Mouse (Mus musculus) heart, embryonic 13.5 days (tissue): ENCODE measurements around the gene Hspb9. TPM values are rescaled to one million over a fixed set of nuclear protein-coding genes. Genes with fewer than 3 reads are reported as not detected.

Source experiments
- ATAC-seq: fragments of 200-750 bp; cut with Nextera tagmentation; 2 replicates; pipeline ENCODE4 v1.8.0; 2017; ENCODE audit warnings: moderate TSS enrichment; ENCODE audit not compliant: insufficient number of reproducible peaks, low FRiP score, low TSS enrichment; ENCODE audit errors: extremely low read depth
- H3K27ac ChIP-seq: fragments of 300-500 bp; sonication (generic); replicated peaks from 2 replicates; pipeline ENCODE4 v1.5.1; 2015; ENCODE audit warnings: moderate library complexity, mild to moderate bottlenecking, inconsistent platforms
- H3K27me3 ChIP-seq: fragments of 300-500 bp; sonication (generic); replicated peaks from 2 replicates; pipeline ENCODE4 v1.6.1; 2015; ENCODE audit warnings: mild to moderate bottlenecking, inconsistent platforms
- H3K36me3 ChIP-seq: fragments of 300-500 bp; sonication (generic); 2 replicates; pipeline ENCODE4 v1.6.1; 2015; ENCODE audit warnings: mild to moderate bottlenecking, inconsistent platforms
- H3K4me1 ChIP-seq: fragments of 300-500 bp; sonication (generic); 2 replicates; pipeline ENCODE4 v1.6.1; 2015; ENCODE audit warnings: inconsistent platforms
- H3K4me2 ChIP-seq: fragments of 300-500 bp; sonication (generic); 2 replicates; pipeline ENCODE4 v1.6.1; 2015; ENCODE audit warnings: inconsistent platforms, mild to moderate bottlenecking, moderate library complexity
- H3K4me3 ChIP-seq: fragments of 300-500 bp; sonication (generic); 2 replicates; pipeline ENCODE4 v1.5.1; 2015; ENCODE audit warnings: moderate library complexity, mild to moderate bottlenecking, inconsistent platforms
- H3K9ac ChIP-seq: fragments of 300-500 bp; sonication (generic); 2 replicates; pipeline ENCODE4 v1.6.1; 2015; ENCODE audit warnings: inconsistent platforms, mild to moderate bottlenecking, moderate library complexity
- H3K9me3 ChIP-seq: fragments of 300-500 bp; sonication (generic); 2 replicates; pipeline ENCODE4 v1.6.1; 2016; ENCODE audit warnings: inconsistent platforms
- WGBS: fragments of 180-500 bp; shearing (Covaris S2); methylation state at CpG from one replicate; pipeline ENCODE4 v1.1.7; 2015; ENCODE audit warnings: mixed read lengths; 5-methylcytosine and 5-hydroxymethylcytosine counted together
- polyA plus RNA-seq: library from polyadenylated mRNA; unstranded; fragments of >200 nt; fragmentation: Nextera tagmentation; extraction: Ambion mirVana; gene quantifications from 2 replicates; pipeline ENCODE4 v1.2.1, GENCODE M21; 2015

The Hspb9 gene
- 0.21 TPM in 1 of 2 replicates, not detected in the other for polyA plus RNA-seq

GRCm38 (mm10) chr11:100713735-100714533, at the start of gene Hspb9:
Hspb9 (plus strand) TSS chr11:100713850.
- no peaks in the 10 kb centered on the region for H3K9me3 ChIP-seq
- H3K27me3 ChIP-seq = no peaks in the 10 kb centered on the region
- peaks cover 61% of the 10 kb centered on the region for H3K36me3 ChIP-seq
- ATAC-seq = peak; percentile 9; the same call in 1 of the 2 replicates
- 4% methylated on average over 38 of the region's 38 CpGs for WGBS
- peak within 1 kb of the TSS; percentile 72 for H3K9ac ChIP-seq
- peak within 1 kb of the TSS; percentile 91 for H3K4me3 ChIP-seq
- peak within 1 kb of the TSS; percentile 81 for H3K27ac ChIP-seq
- peaks cover 39% of the 10 kb centered on the region for H3K4me1 ChIP-seq
- H3K4me2 ChIP-seq = peak within 1 kb of the TSS; percentile 69

- Histone ChIP-seq H3K4me1 (peaks cover 18% of the 10 kb centered on the region), H3K4me3 (no peak overlapping the region), H3K9ac (no peak overlapping the region), H3K27ac (no peak overlapping the region), H3K27me3 (peaks cover 44% of the 10 kb centered on the region), H3K9me3 (no peaks in the 10 kb centered on the region), H3K36me3 (no peaks in the 10 kb centered on the region), H3K4me2 (no peak overlapping the region)
- WGBS = 83% methylated on average over 1 of the region's 1 CpGs
- ATAC-seq = no peak
Measured at GRCm38 (mm10) chr11:100671049-100671448, 42.6 kb upstream of the Hspb9 start.

- Histone ChIP-seq H3K4me1 (peaks cover 18% of the 10 kb centered on the region), H3K27me3 (peaks cover 44% of the 10 kb centered on the region), H3K9me3 (no peaks in the 10 kb centered on the region), H3K9ac (no peak overlapping the region), H3K4me3 (no peak overlapping the region), H3K36me3 (no peaks in the 10 kb centered on the region), H3K27ac (no peak overlapping the region), H3K4me2 (no peak overlapping the region)
- no peak for ATAC-seq
- WGBS = 17% methylated on average over 2 of the region's 2 CpGs
Measured at GRCm38 (mm10) chr11:100671956-100672355, 41.7 kb upstream of the Hspb9 start.

- WGBS = 6% methylated on average over 23 of the region's 23 CpGs
- Histone ChIP-seq H3K9me3 (no peaks in the 10 kb centered on the region), H3K4me2 (peak overlapping the region; percentile 53), H3K9ac (peak overlapping the region; percentile 58), H3K4me1 (peaks cover 23% of the 10 kb centered on the region), H3K4me3 (peak overlapping the region; percentile 30), H3K27ac (no peak overlapping the region), H3K27me3 (peaks cover 46% of the 10 kb centered on the region), H3K36me3 (no peaks in the 10 kb centered on the region)
- no peak for ATAC-seq
Measured at GRCm38 (mm10) chr11:100673169-100673568, 40.5 kb upstream of the Hspb9 start.

GRCm38 (mm10) chr11:100677810-100678209, 35.8 kb upstream of the Hspb9 start:
- no peak overlapping the region for H3K4me3 ChIP-seq
- no peak overlapping the region for H3K9ac ChIP-seq
- WGBS = 40% methylated on average over 7 of the region's 7 CpGs
- no peaks in the 10 kb centered on the region for H3K36me3 ChIP-seq
- no peak for ATAC-seq
- H3K27me3 ChIP-seq = peaks cover 35% of the 10 kb centered on the region
- no peak overlapping the region for H3K4me2 ChIP-seq
- H3K4me1 ChIP-seq = peaks cover 15% of the 10 kb centered on the region
- H3K27ac ChIP-seq = no peak overlapping the region
- H3K9me3 ChIP-seq = no peaks in the 10 kb centered on the region

GRCm38 (mm10) chr11:100681826-100682225, 31.8 kb upstream of the Hspb9 start:
- Histone ChIP-seq H3K9ac (0 out of 2 replicates have a peak overlapping the region, but pooled peaks have one; percentile 14), H3K27ac (no peak overlapping the region), H3K9me3 (no peaks in the 10 kb centered on the region), H3K36me3 (no peaks in the 10 kb centered on the region), H3K27me3 (0 out of 2 replicates have a peak, but pooled peaks cover 2% of the 10 kb centered on the region), H3K4me3 (no peak overlapping the region), H3K4me2 (no peak overlapping the region), H3K4me1 (0 out of 2 replicates have a peak, but pooled peaks cover 8% of the 10 kb centered on the region)
- 57% methylated on average over 5 of the region's 5 CpGs for WGBS
- no peak for ATAC-seq

- no peaks in the 10 kb centered on the region for H3K9me3 ChIP-seq
- H3K4me1 ChIP-seq = 0 out of 2 replicates have a peak, but pooled peaks cover 5% of the 10 kb centered on the region
- no peak overlapping the region for H3K9ac ChIP-seq
- no peak for ATAC-seq
- 75% methylated on average over 5 of the region's 5 CpGs for WGBS
- no peak overlapping the region for H3K4me2 ChIP-seq
- H3K27me3 ChIP-seq = 0 out of 2 replicates have a peak, but pooled peaks cover 2% of the 10 kb centered on the region
- no peak overlapping the region for H3K27ac ChIP-seq
- H3K36me3 ChIP-seq = no peaks in the 10 kb centered on the region
- H3K4me3 ChIP-seq = no peak overlapping the region
Measured at GRCm38 (mm10) chr11:100682526-100682925, 31.1 kb upstream of the Hspb9 start.

- Histone ChIP-seq H3K4me3 (no peak overlapping the region), H3K27me3 (0 out of 2 replicates have a peak, but pooled peaks cover 4% of the 10 kb centered on the region), H3K4me2 (no peak overlapping the region), H3K36me3 (no peaks in the 10 kb centered on the region), H3K9ac (no peak overlapping the region), H3K9me3 (no peaks in the 10 kb centered on the region), H3K4me1 (0 out of 2 replicates have a peak, but pooled peaks cover 2% of the 10 kb centered on the region), H3K27ac (no peak overlapping the region)
- ATAC-seq = no peak
- 50% methylated on average over 2 of the region's 2 CpGs for WGBS
Measured at GRCm38 (mm10) chr11:100684084-100684483, 29.6 kb upstream of the Hspb9 start.

- no peak overlapping the region for H3K9ac ChIP-seq
- no peaks in the 10 kb centered on the region for H3K9me3 ChIP-seq
- no peaks in the 10 kb centered on the region for H3K36me3 ChIP-seq
- H3K27ac ChIP-seq = no peak overlapping the region
- H3K4me2 ChIP-seq = no peak overlapping the region
- peaks cover 8% of the 10 kb centered on the region for H3K27me3 ChIP-seq
- H3K4me3 ChIP-seq = no peak overlapping the region
- H3K4me1 ChIP-seq = 0 out of 2 replicates have a peak, but pooled peaks cover 2% of the 10 kb centered on the region
- no peak for ATAC-seq
- WGBS = 88% methylated on average over 2 of the region's 3 CpGs
Measured at GRCm38 (mm10) chr11:100685371-100685770, 28.3 kb upstream of the Hspb9 start.

- Histone ChIP-seq H3K27ac (no peak overlapping the region), H3K9me3 (no peaks in the 10 kb centered on the region), H3K4me3 (no peak overlapping the region), H3K4me2 (no peak overlapping the region), H3K4me1 (peaks cover 8% of the 10 kb centered on the region), H3K9ac (no peak overlapping the region), H3K36me3 (no peaks in the 10 kb centered on the region), H3K27me3 (peaks cover 27% of the 10 kb centered on the region)
- ATAC-seq = no peak
- WGBS = 69% methylated on average over 7 of the region's 7 CpGs
Measured at GRCm38 (mm10) chr11:100687265-100687664, 26.4 kb upstream of the Hspb9 start.

GRCm38 (mm10) chr11:100688443-100688842, 25.2 kb upstream of the Hspb9 start:
- H3K4me1 ChIP-seq = peaks cover 14% of the 10 kb centered on the region
- H3K27me3 ChIP-seq = peaks cover 39% of the 10 kb centered on the region
- H3K36me3 ChIP-seq = no peaks in the 10 kb centered on the region
- no peak overlapping the region for H3K4me3 ChIP-seq
- WGBS = 64% methylated on average over 4 of the region's 4 CpGs
- H3K9me3 ChIP-seq = no peaks in the 10 kb centered on the region
- no peak overlapping the region for H3K9ac ChIP-seq
- no peak for ATAC-seq
- H3K4me2 ChIP-seq = no peak overlapping the region
- H3K27ac ChIP-seq = no peak overlapping the region
